Mouse (Mus musculus) limb, embryonic 10.5 days (tissue): ENCODE data around the gene Fez1. TPM values are rescaled to one million over a fixed set of nuclear protein-coding genes. Genes with fewer than 3 reads are reported as not detected.

ENCODE experiments used
- DNase-seq: peaks from one replicate; pipeline ENCODE4 v3.0.0-alpha.2; 2017; ENCODE audit warnings: low spot score
- H3K27ac ChIP-seq: fragments of 300-500 bp; sonication (generic); 2 replicates; pipeline ENCODE4 v1.5.1; 2016; ENCODE audit warnings: mild to moderate bottlenecking
- H3K27me3 ChIP-seq: fragments of 300-500 bp; sonication (generic); 2 replicates; pipeline ENCODE4 v1.6.1; 2016; ENCODE audit warnings: low read depth, mild to moderate bottlenecking; ENCODE audit not compliant: poor library complexity, severe bottlenecking
- H3K36me3 ChIP-seq: fragments of 300-500 bp; sonication (generic); 2 replicates; pipeline ENCODE4 v1.6.1; 2016; ENCODE audit warnings: mild to moderate bottlenecking, moderate library complexity
- H3K4me1 ChIP-seq: fragments of 300-500 bp; sonication (generic); 2 replicates; pipeline ENCODE4 v1.6.1; 2016
- H3K4me3 ChIP-seq: fragments of 300-500 bp; sonication (generic); 2 replicates; pipeline ENCODE4 v1.5.1; 2016; ENCODE audit warnings: mild to moderate bottlenecking, moderate library complexity
- H3K9me3 ChIP-seq: fragments of 300-500 bp; sonication (generic); replicated peaks from 2 replicates; pipeline ENCODE4 v1.6.1; 2016; ENCODE audit warnings: mild to moderate bottlenecking
- WGBS: fragments of 180-500 bp; shearing (Covaris S2); methylation state at CpG from one replicate; pipeline ENCODE4 v1.1.7; 2016; 5-methylcytosine and 5-hydroxymethylcytosine counted together
- polyA plus RNA-seq: library from polyadenylated mRNA; unstranded; fragments of >200 nt; fragmentation: Nextera tagmentation; extraction: Ambion mirVana; gene quantifications from 2 replicates; pipeline ENCODE4 v1.2.1, GENCODE M21; 2016

Fez1 gene
- polyA plus RNA-seq, result 10.0 and 10.1 TPM in 2 replicates

- H3K27ac ChIP-seq, result peak within 1 kb of the TSS; percentile 86
- H3K27me3 ChIP-seq, result no peaks in the 10 kb centered on the region
- WGBS, result 4% methylated on average over 8 of the region's 8 CpGs
- peak; percentile 89 for DNase-seq
- H3K9me3 ChIP-seq, result no peaks in the 10 kb centered on the region
- H3K4me1 ChIP-seq, result peaks cover 14% of the 10 kb centered on the region
- H3K36me3 ChIP-seq, result no peaks in the 10 kb centered on the region
- peak within 1 kb of the TSS; percentile 29 for H3K4me3 ChIP-seq
Measured at GRCm38 (mm10) chr9:36821644-36822000, at the start of gene Fez1. Fez1 (plus strand) TSS chr9:36821864.

DNA sequence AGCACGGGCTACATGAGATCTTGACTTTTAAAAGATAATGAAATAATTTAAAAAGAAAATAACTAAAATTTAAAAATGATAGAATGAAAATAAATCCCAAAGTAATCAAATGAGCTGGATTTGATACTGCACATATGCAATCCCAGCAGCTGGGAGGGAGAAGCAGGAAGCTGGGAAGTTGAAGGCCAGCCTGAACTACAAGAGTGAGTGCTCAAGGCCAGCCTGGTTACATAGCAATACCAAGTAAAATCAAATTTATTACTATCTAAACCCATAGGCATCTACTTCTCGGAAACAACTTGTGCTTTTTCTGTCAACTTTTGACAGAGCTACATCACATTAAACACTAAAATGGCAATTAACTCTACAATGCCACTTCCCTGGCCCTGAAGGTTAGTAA, 37.7 kb upstream of the Fez1 start:
- no peaks in the 10 kb centered on the region for H3K4me1 ChIP-seq
- no peaks in the 10 kb centered on the region for H3K27me3 ChIP-seq
- WGBS, result 91% methylated on average over 2 of the region's 2 CpGs
- peaks cover 97% of the 10 kb centered on the region for H3K36me3 ChIP-seq
- no peak overlapping the region for H3K27ac ChIP-seq
- H3K4me3 ChIP-seq, result no peak overlapping the region
- no peak for DNase-seq
- H3K9me3 ChIP-seq, result no peaks in the 10 kb centered on the region

DNA sequence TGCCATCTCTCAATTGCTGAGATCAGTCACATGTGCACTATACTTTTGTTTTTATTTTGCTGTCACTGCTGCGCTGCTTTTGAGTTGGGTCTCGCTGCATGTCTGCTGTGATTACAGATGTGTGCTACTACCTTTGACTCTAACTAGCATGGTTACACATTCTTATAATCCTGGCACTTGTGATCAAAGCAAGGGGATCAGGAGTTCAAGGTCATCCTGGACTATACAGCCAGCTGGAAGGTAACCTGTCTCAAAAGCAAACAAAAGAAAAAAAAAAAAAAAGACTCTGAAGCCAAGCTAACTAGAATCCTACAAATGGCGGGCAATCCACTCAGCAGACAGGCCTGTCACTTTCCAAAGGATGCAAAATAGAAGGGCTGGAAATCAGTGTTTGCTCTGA, 29.5 kb upstream of the Fez1 start:
- WGBS, result 95% methylated on average over 3 of the region's 3 CpGs
- H3K27me3 ChIP-seq, result no peaks in the 10 kb centered on the region
- no peak for DNase-seq
- peaks cover 57% of the 10 kb centered on the region for H3K36me3 ChIP-seq
- no peak overlapping the region for H3K27ac ChIP-seq
- peaks cover 13% of the 10 kb centered on the region for H3K4me1 ChIP-seq
- H3K4me3 ChIP-seq, result no peak overlapping the region
- no peaks in the 10 kb centered on the region for H3K9me3 ChIP-seq

DNA sequence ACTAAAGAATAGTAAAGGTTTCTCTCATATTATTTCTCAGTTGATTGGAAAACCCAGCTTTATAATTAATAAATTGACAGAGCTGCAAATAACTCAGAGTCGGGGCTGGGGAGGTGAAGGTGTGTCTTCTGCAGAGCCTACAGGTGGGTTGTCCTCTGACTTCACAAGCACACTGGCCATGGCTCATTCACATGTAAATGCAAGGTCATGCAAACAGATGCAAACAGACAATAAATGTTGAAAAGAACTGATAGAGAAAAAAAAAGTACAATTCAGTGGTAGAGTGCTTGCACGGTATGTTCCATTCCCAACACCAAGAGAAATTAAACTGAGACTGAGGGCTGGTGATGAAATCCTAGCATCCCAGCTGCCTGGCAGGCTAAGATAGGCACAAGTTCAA, 27.2 kb upstream of the Fez1 start:
- H3K4me3 ChIP-seq, result no peak overlapping the region
- WGBS, result 83% methylated on average over 2 of the region's 2 CpGs
- H3K27ac ChIP-seq, result no peak overlapping the region
- H3K36me3 ChIP-seq, result peaks cover 34% of the 10 kb centered on the region
- no peaks in the 10 kb centered on the region for H3K9me3 ChIP-seq
- peaks cover 13% of the 10 kb centered on the region for H3K4me1 ChIP-seq
- no peak for DNase-seq
- no peaks in the 10 kb centered on the region for H3K27me3 ChIP-seq

DNA sequence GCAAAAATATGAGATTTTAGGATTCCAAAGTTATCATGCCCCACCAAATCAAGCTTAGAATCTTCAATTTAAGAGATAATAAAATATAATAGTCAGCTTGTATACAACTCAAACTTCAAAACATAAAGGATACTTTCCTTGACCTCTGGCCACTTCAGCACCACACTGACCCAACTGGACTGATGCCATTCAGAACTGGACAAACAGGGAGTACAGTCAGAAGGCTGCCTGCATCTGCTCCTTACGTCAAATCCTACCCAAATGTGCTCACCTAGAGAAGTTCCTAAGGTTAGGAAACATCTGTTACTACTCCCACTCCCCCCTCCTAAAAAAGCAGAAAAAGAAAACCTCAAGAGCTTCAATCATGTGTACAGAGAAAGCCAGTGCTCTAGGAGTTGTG, 26.1 kb upstream of the Fez1 start:
- H3K9me3 ChIP-seq, result no peaks in the 10 kb centered on the region
- no peak for DNase-seq
- 85% methylated on average over 1 of the region's 1 CpGs for WGBS
- H3K36me3 ChIP-seq, result peaks cover 23% of the 10 kb centered on the region
- H3K27ac ChIP-seq, result no peak overlapping the region
- H3K27me3 ChIP-seq, result no peaks in the 10 kb centered on the region
- H3K4me3 ChIP-seq, result no peak overlapping the region
- H3K4me1 ChIP-seq, result peaks cover 13% of the 10 kb centered on the region

- WGBS, result 23% methylated on average over 5 of the region's 5 CpGs
- Histone ChIP-seq H3K27me3 (no peaks in the 10 kb centered on the region), H3K27ac (peak overlapping the region; percentile 92; the same call in 1 of the 2 replicates), H3K9me3 (no peaks in the 10 kb centered on the region), H3K4me3 (peak overlapping the region; percentile 75), H3K36me3 (peaks cover 16% of the 10 kb centered on the region), H3K4me1 (peaks cover 13% of the 10 kb centered on the region)
- DNase-seq, result no peak
Measured at GRCm38 (mm10) chr9:36796224-36796623, 25.4 kb upstream of the Fez1 start.

- H3K4me1 ChIP-seq, result peaks cover 13% of the 10 kb centered on the region
- H3K27ac ChIP-seq, result peak within 1 kb of the TSS; percentile 92
- under 1% methylated on average over 66 of the region's 66 CpGs for WGBS
- H3K27me3 ChIP-seq, result no peaks in the 10 kb centered on the region
- no peaks in the 10 kb centered on the region for H3K9me3 ChIP-seq
- peak; percentile 96 for DNase-seq
- peaks cover 9% of the 10 kb centered on the region for H3K36me3 ChIP-seq
- H3K4me3 ChIP-seq, result peak within 1 kb of the TSS; percentile 75
Measured at GRCm38 (mm10) chr9:36796781-36797555, 24.7 kb upstream of the Fez1 start, which contains the start of gene Ei24. Ei24 (minus strand) TSS chr9:36797393.

DNA sequence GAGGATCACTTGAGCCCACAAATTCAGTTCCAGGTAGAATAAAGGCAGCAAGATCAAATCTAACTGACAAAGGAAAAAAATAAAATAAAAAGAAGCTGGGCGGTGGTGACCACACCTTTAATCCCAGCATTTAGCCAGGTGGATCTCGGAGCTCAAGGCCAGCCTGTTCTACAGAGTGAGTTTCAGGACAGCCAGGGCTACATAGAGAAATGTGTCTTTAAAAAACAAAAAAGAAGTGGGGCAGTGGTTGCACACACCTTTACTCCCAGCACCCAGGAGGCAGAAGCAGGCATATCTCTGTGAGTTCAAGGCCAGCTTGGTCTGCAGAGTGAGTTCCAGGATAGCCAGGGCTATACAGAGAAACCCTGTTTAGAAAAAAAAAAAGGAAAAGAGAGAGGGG, 19.7 kb upstream of the Fez1 start:
- H3K4me3 ChIP-seq, result no peak overlapping the region

GRCm38 (mm10) chr9:36802951-36803350, 18.7 kb upstream of the Fez1 start:
- Histone ChIP-seq H3K9me3 (no peaks in the 10 kb centered on the region), H3K27me3 (no peaks in the 10 kb centered on the region), H3K36me3 (no peaks in the 10 kb centered on the region), H3K4me3 (no peak overlapping the region), H3K27ac (no peak overlapping the region), H3K4me1 (peaks cover 11% of the 10 kb centered on the region)
- DNase-seq, result no peak
- WGBS, result 91% methylated on average over 3 of the region's 3 CpGs

More for the DNA sequence above, 19.7 kb upstream of the Fez1 start:
- no peaks in the 10 kb centered on the region for H3K27me3 ChIP-seq
- no peak overlapping the region for H3K27ac ChIP-seq
- no peaks in the 10 kb centered on the region for H3K36me3 ChIP-seq
- H3K4me1 ChIP-seq, result peaks cover 11% of the 10 kb centered on the region
- H3K9me3 ChIP-seq, result no peaks in the 10 kb centered on the region
- 88% methylated on average over 2 of the region's 2 CpGs for WGBS
- no peak for DNase-seq

DNA sequence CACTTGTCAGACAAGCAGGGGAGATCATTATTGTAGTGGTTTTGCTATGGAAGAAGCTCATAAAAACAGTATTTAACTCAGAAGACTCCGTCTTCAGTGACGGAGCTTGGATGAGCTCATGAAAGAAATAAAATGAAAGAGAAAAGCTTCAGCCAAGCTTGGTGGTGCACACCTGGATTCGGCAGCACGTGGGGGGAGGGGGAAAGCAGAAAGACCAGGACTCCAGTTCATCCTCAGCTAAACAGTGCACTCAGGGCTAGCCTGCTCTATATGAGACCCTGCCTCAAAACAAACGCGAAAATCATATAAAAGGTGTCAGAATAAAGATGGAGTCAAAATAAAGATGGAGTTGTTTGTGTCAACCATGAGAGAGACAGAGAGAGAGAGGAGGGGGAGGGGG, 18.3 kb upstream of the Fez1 start:
- H3K9me3 ChIP-seq, result no peaks in the 10 kb centered on the region
- no peak overlapping the region for H3K27ac ChIP-seq
- H3K4me1 ChIP-seq, result peaks cover 11% of the 10 kb centered on the region
- no peak overlapping the region for H3K4me3 ChIP-seq
- no peaks in the 10 kb centered on the region for H3K36me3 ChIP-seq
- WGBS, result 80% methylated on average over 6 of the region's 6 CpGs
- no peak for DNase-seq
- no peaks in the 10 kb centered on the region for H3K27me3 ChIP-seq

- Histone ChIP-seq H3K4me3 (no peak overlapping the region), H3K36me3 (no peaks in the 10 kb centered on the region), H3K27ac (no peak overlapping the region), H3K4me1 (peaks cover 11% of the 10 kb centered on the region), H3K27me3 (no peaks in the 10 kb centered on the region), H3K9me3 (no peaks in the 10 kb centered on the region)
- whole genome bisulfite sequencing, result 87% methylated on average over 3 of the region's 3 CpGs
- no peak for DNase-seq
Measured at GRCm38 (mm10) chr9:36803926-36804325, 17.7 kb upstream of the Fez1 start.

- H3K36me3 ChIP-seq, result no peaks in the 10 kb centered on the region
- no peaks in the 10 kb centered on the region for H3K27me3 ChIP-seq
- WGBS, result 72% methylated on average over 3 of the region's 3 CpGs
- H3K4me3 ChIP-seq, result no peak overlapping the region
- no peak for DNase-seq
- H3K27ac ChIP-seq, result peak overlapping the region; percentile 40
- H3K9me3 ChIP-seq, result no peaks in the 10 kb centered on the region
- peaks cover 11% of the 10 kb centered on the region for H3K4me1 ChIP-seq
Measured at GRCm38 (mm10) chr9:36805256-36805975, 16.2 kb upstream of the Fez1 start.

GRCm38 (mm10) chr9:36808126-36808785, 13.4 kb upstream of the Fez1 start:
- Histone ChIP-seq H3K27ac (no peak overlapping the region), H3K4me1 (peaks cover 11% of the 10 kb centered on the region), H3K9me3 (no peaks in the 10 kb centered on the region), H3K27me3 (no peaks in the 10 kb centered on the region), H3K4me3 (no peak overlapping the region), H3K36me3 (no peaks in the 10 kb centered on the region)
- WGBS, result 88% methylated on average over 5 of the region's 5 CpGs
- DNase-seq, result no peak
